Mouse (Mus musculus) forebrain, embryonic 16.5 days (tissue): ENCODE data around the gene Adamts5. TPM values are rescaled to one million over a fixed set of nuclear protein-coding genes. Genes with fewer than 3 reads are reported as not detected.

Experiments used
- ATAC-seq: fragments of 200-750 bp; cut with Nextera tagmentation; 2 replicates; pipeline ENCODE4 v1.8.0; 2017; ENCODE audit warnings: mild to moderate bottlenecking, moderate library complexity
- H3K27ac ChIP-seq: fragments of 300-500 bp; sonication (generic); 2 replicates; pipeline ENCODE4 v1.5.1; 2014; ENCODE audit warnings: low read length, control low read depth
- H3K27me3 ChIP-seq: fragments of 300-500 bp; sonication (generic); replicated peaks from 2 replicates; pipeline ENCODE4 v1.6.1; 2014; ENCODE audit warnings: low read length; ENCODE audit not compliant: control insufficient read depth, insufficient read depth
- H3K36me3 ChIP-seq: fragments of 300-500 bp; sonication (generic); 2 replicates; pipeline ENCODE4 v1.6.1; 2014; ENCODE audit not compliant: control insufficient read depth, insufficient read depth
- H3K4me1 ChIP-seq: fragments of 300-500 bp; sonication (generic); replicated peaks from 2 replicates; pipeline ENCODE4 v1.6.1; 2014; ENCODE audit warnings: low read length; ENCODE audit not compliant: control insufficient read depth, insufficient read depth
- H3K4me2 ChIP-seq: fragments of 300-500 bp; sonication (generic); 2 replicates; pipeline ENCODE4 v1.6.1; 2014; ENCODE audit warnings: mild to moderate bottlenecking, low read length, control low read depth
- H3K4me3 ChIP-seq: fragments of 300-500 bp; sonication (generic); replicated peaks from 2 replicates; pipeline ENCODE4 v1.5.1; 2014; ENCODE audit warnings: mild to moderate bottlenecking, low read length, control low read depth
- H3K9ac ChIP-seq: fragments of 300-500 bp; sonication (generic); replicated peaks from 2 replicates; pipeline ENCODE4 v1.6.1; 2014; ENCODE audit warnings: low read depth, low read length, control low read depth
- H3K9me3 ChIP-seq: fragments of 300-500 bp; sonication (generic); 2 replicates; pipeline ENCODE4 v1.6.1; 2016; ENCODE audit warnings: low read length; ENCODE audit not compliant: control insufficient read depth
- WGBS: fragments of 180-500 bp; shearing (Covaris S2); extraction: QIAGEN DNeasy Blood & Tissue Kit; methylation state at CpG from one replicate; pipeline ENCODE4 v1.1.7; 2014; 5-methylcytosine and 5-hydroxymethylcytosine counted together
- polyA plus RNA-seq: library from polyadenylated mRNA; unstranded; fragments of >200 nt; fragmentation: Nextera tagmentation; extraction: Ambion mirVana; gene quantifications from 2 replicates; pipeline ENCODE4 v1.2.1, GENCODE M21; 2015

The Adamts5 gene
- polyA plus RNA-seq, 1 experiment from 2014 or later: 1.8 TPM

- no peak for ATAC-seq
- no peaks in the 10 kb centered on the region for H3K36me3 ChIP-seq
- H3K27me3 ChIP-seq: peaks cover 5% of the 10 kb centered on the region
- 80% methylated on average over 4 of the region's 4 CpGs for WGBS
- H3K4me2 ChIP-seq: no peak overlapping the region
- no peak overlapping the region for H3K4me3 ChIP-seq
- no peaks in the 10 kb centered on the region for H3K9me3 ChIP-seq
- H3K27ac ChIP-seq: no peak overlapping the region
- peaks cover 18% of the 10 kb centered on the region for H3K4me1 ChIP-seq
- H3K9ac ChIP-seq: no peak overlapping the region
Measured at GRCm38 (mm10) chr16:85898391-85898790, 3.2 kb downstream of the Adamts5 start.

DNA sequence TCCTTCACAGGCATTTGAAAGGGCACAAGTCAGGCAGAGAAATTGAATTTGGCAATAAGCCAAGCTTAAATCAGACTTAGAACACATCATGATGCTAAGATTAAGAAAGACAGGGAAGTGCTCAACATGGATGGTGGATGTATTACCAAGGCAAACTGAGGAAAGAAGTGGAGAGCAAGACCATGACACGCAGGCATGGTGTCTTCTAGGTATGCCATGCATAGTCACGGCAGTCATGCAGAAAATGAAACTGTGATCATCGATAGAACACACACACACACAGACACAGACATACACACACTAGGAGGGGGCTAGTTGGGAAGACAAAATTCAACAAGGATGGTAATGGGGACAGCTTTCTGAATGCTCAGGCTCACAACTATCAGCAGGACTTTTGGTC lies 3.8 kb downstream of the Adamts5 start:
- Histone ChIP-seq H3K4me2 (no peak overlapping the region), H3K4me3 (no peak overlapping the region), H3K4me1 (peaks cover 18% of the 10 kb centered on the region), H3K27ac (no peak overlapping the region), H3K9ac (no peak overlapping the region), H3K9me3 (no peaks in the 10 kb centered on the region), H3K27me3 (peaks cover 5% of the 10 kb centered on the region), H3K36me3 (no peaks in the 10 kb centered on the region)
- WGBS: 95% methylated on average over 3 of the region's 3 CpGs
- ATAC-seq: no peak

DNA sequence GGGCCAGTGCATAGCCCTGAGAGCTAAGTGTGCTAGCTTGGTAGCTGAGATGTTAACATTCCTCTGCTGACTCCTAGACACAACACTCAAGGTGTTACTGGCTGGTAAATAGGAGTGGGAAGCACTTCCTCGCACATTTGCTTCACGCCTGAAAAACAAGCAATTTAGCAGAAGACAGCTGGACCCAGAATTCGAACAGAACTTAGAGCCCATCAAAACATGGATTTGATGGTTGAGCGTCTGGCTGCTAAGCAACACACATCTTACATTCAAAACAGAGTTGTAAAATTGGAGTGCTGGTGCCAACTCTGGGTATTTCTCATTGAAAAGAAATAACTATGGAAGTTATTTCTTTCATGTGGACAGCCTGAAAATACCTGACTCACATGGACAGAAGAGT lies 5.7 kb downstream of the Adamts5 start:
- Histone ChIP-seq H3K4me1 (peaks cover 13% of the 10 kb centered on the region), H3K4me2 (no peak overlapping the region), H3K9me3 (no peaks in the 10 kb centered on the region), H3K4me3 (no peak overlapping the region), H3K9ac (no peak overlapping the region), H3K27ac (no peak overlapping the region), H3K27me3 (peaks cover 5% of the 10 kb centered on the region), H3K36me3 (no peaks in the 10 kb centered on the region)
- ATAC-seq: no peak; the same call in 1 of the 2 replicates
- WGBS: 56% methylated on average over 4 of the region's 4 CpGs

GRCm38 (mm10) chr16:85889778-85890177 lies 11.8 kb downstream of the Adamts5 start:
- no peaks in the 10 kb centered on the region for H3K9me3 ChIP-seq
- H3K4me3 ChIP-seq: no peak overlapping the region
- no peak overlapping the region for H3K27ac ChIP-seq
- peak; percentile 70 for ATAC-seq
- H3K36me3 ChIP-seq: no peaks in the 10 kb centered on the region
- H3K9ac ChIP-seq: no peak overlapping the region
- H3K4me2 ChIP-seq: no peak overlapping the region
- no peaks in the 10 kb centered on the region for H3K27me3 ChIP-seq
- 18% methylated on average over 5 of the region's 5 CpGs for WGBS
- H3K4me1 ChIP-seq: peaks cover 9% of the 10 kb centered on the region

- Histone ChIP-seq H3K9me3 (no peaks in the 10 kb centered on the region), H3K4me3 (no peak overlapping the region), H3K27me3 (no peaks in the 10 kb centered on the region), H3K4me1 (peaks cover 9% of the 10 kb centered on the region), H3K4me2 (no peak overlapping the region), H3K27ac (no peak overlapping the region), H3K9ac (no peak overlapping the region), H3K36me3 (no peaks in the 10 kb centered on the region)
- peak; percentile 95 for ATAC-seq
- WGBS: 40% methylated on average over 13 of the region's 13 CpGs
Measured at GRCm38 (mm10) chr16:85887289-85888051, 14.2 kb downstream of the Adamts5 start.

GRCm38 (mm10) chr16:85879075-85879474 lies 22.6 kb downstream of the Adamts5 start:
- no peaks in the 10 kb centered on the region for H3K4me1 ChIP-seq
- H3K4me3 ChIP-seq: no peak overlapping the region
- no peaks in the 10 kb centered on the region for H3K36me3 ChIP-seq
- no peak for ATAC-seq
- WGBS: 91% methylated on average over 7 of the region's 7 CpGs
- no peak overlapping the region for H3K27ac ChIP-seq
- H3K27me3 ChIP-seq: no peaks in the 10 kb centered on the region
- H3K9ac ChIP-seq: no peak overlapping the region
- no peaks in the 10 kb centered on the region for H3K9me3 ChIP-seq
- H3K4me2 ChIP-seq: no peak overlapping the region

- Histone ChIP-seq H3K36me3 (no peaks in the 10 kb centered on the region), H3K27me3 (no peaks in the 10 kb centered on the region), H3K9ac (no peak overlapping the region), H3K4me2 (no peak overlapping the region), H3K4me1 (no peaks in the 10 kb centered on the region), H3K27ac (no peak overlapping the region), H3K9me3 (no peaks in the 10 kb centered on the region), H3K4me3 (no peak overlapping the region)
- WGBS: 96% methylated on average over 3 of the region's 3 CpGs
- no peak for ATAC-seq
Measured at GRCm38 (mm10) chr16:85874141-85874540, 27.5 kb downstream of the Adamts5 start.

GRCm38 (mm10) chr16:85871971-85872370 lies 29.7 kb downstream of the Adamts5 start:
- no peaks in the 10 kb centered on the region for H3K4me1 ChIP-seq
- ATAC-seq: no peak

DNA sequence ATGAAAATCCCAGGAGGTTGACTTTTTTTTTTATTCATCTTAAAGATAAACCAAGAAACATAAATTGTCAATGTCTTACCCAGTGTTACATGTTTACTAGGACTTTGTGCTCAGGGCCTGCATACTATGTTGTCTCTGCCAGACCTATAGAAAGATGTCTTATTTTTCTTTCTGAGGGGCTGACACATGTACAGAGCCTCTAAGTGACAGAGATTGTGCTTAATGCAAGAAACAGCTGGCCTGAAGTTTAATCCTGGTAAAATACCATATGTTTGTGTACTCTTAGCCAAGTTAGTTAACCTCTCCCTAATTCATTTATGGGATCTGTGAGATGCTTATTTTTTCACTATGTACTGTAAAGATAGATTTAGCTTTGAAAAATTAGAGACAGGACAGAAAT lies 30.4 kb downstream of the Adamts5 start:
- no peak for ATAC-seq
- Histone ChIP-seq H3K4me3 (no peak overlapping the region), H3K27ac (no peak overlapping the region), H3K4me1 (no peaks in the 10 kb centered on the region), H3K9ac (no peak overlapping the region), H3K4me2 (no peak overlapping the region), H3K9me3 (no peaks in the 10 kb centered on the region), H3K36me3 (no peaks in the 10 kb centered on the region), H3K27me3 (no peaks in the 10 kb centered on the region)

More at GRCm38 (mm10) chr16:85871971-85872370, 29.7 kb downstream of the Adamts5 start:
- H3K9ac ChIP-seq: no peak overlapping the region
- H3K27me3 ChIP-seq: no peaks in the 10 kb centered on the region
- no peak overlapping the region for H3K4me2 ChIP-seq
- H3K4me3 ChIP-seq: no peak overlapping the region
- no peak overlapping the region for H3K27ac ChIP-seq
- WGBS: 78% methylated on average over 2 of the region's 2 CpGs
- H3K36me3 ChIP-seq: no peaks in the 10 kb centered on the region
- no peaks in the 10 kb centered on the region for H3K9me3 ChIP-seq
